Mouse (Mus musculus): ENCODE results near the gene Slc44a4.
"Not testable (repeated sequence)": the region's sequence is repeated elsewhere in the genome, so short reads cannot be mapped to it uniquely, and the experiment has no call there.

DNA sequence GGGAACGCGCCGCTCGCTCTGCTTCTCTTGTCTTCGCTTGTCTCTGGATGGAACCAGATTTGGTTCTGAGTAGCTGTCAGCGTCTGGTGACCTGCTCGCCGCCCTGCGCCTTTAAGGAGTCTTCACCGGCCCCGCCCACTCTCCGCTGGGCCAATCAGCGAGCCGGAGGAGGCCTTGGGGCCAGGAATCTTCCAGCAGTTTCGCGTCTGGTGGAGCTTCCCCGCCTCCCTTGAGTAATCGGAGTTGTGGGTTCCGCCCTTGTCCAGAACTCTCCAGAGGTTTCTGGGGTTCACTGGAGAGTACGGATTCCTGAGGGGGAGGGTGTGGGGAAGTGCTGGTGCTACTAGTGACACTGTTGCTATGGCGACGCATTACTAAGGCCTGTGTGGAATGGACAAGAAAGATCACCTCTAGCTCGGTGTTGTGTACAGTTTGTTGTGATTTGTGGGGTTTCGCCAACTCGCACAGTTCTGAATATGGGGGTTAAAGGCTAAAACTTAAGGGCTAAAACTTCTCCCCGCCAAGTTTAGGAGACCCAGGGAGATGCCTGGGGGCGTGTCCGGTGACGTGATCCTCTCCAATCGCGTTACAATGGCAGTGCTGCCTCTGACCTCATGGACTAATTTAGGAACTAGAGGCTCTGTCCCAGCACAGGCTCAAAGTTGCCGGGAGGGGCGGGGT, 57.9 kb downstream of the Slc44a4 start, which contains the start of the genes Hspa1a and Hspa1l:
- not testable (repeated sequence) for TF ChIP-seq POLR2A (IDR thresholded peaks at IDR 0.05; ENCODE audit: control insufficient read depth, extremely low read depth, insufficient read depth, low read length, poor library complexity); CTCF (IDR thresholded peaks at IDR 0.05; ENCODE audit: borderline replicate concordance, control insufficient read depth, extremely low read depth, insufficient read depth, low read length, poor library complexity)
